Mouse (Mus musculus): ENCODE measurements around the gene Marcksl1.
A peak's percentile ranks its signal among the peaks of the same experiment; 100 is the strongest.
"Not testable (repeated sequence)": the region's sequence is repeated elsewhere in the genome, so short reads cannot be mapped to it uniquely, and the experiment has no call there.

The Marcksl1 gene

GRCm38 (mm10) chr4:129510723-129511412 lies 2.5 kb upstream of the Marcksl1 start:
- no peak for DNase-seq

- DNase-seq = no peak
Observed at GRCm38 (mm10) chr4:129511413-129512096, 1.8 kb upstream of the Marcksl1 start.

- no peak for DNase-seq
Observed at GRCm38 (mm10) chr4:129513891-129514290, 510 bp downstream of the Marcksl1 start.

GRCm38 (mm10) chr4:129514300-129514898 lies 1.0 kb downstream of the Marcksl1 start:
- DNase-seq = peak in 1 of 2 experiments; percentile 31

- DNase-seq = peak; percentile 44 to 56
Observed at GRCm38 (mm10) chr4:129516925-129517324, 3.5 kb downstream of the Marcksl1 start.

GRCm38 (mm10) chr4:129518519-129518918 lies 5.1 kb downstream of the Marcksl1 start:
- DNase-seq = no peak

- no peak for DNase-seq
Observed at GRCm38 (mm10) chr4:129525338-129525737, 12.0 kb downstream of the Marcksl1 start.

GRCm38 (mm10) chr4:129525889-129526288 lies 12.5 kb downstream of the Marcksl1 start:
- DNase-seq = no peak

- DNase-seq = not testable (repeated sequence)
Observed at GRCm38 (mm10) chr4:129528901-129529300, 15.5 kb downstream of the Marcksl1 start.

- DNase-seq = peak in 1 of 2 experiments; percentile 40
Observed at GRCm38 (mm10) chr4:129540012-129540411, 26.6 kb downstream of the Marcksl1 start.

GRCm38 (mm10) chr4:129541868-129542591 lies 28.6 kb downstream of the Marcksl1 start:
- peak in 1 of 2 experiments; percentile 19 for DNase-seq

- DNase-seq = peak; percentile 99
Observed at GRCm38 (mm10) chr4:129542592-129543141, 29.3 kb downstream of the Marcksl1 start, which contains the start of gene Hdac1. Gene Hdac1, minus strand, starts transcription at chr4:129542713.

- DNase-seq = no peak
Observed at GRCm38 (mm10) chr4:129544106-129544505, 30.7 kb downstream of the Marcksl1 start.

GRCm38 (mm10) chr4:129547631-129548030 lies 34.2 kb downstream of the Marcksl1 start:
- DNase-seq = not testable (repeated sequence)

GRCm38 (mm10) chr4:129549306-129549705 lies 35.9 kb downstream of the Marcksl1 start:
- peak in 1 of 2 experiments; percentile 48 for DNase-seq

- no peak for DNase-seq
Observed at GRCm38 (mm10) chr4:129550295-129550694, 36.9 kb downstream of the Marcksl1 start.

GRCm38 (mm10) chr4:129554512-129554911 lies 41.1 kb downstream of the Marcksl1 start:
- DNase-seq = not testable (repeated sequence)

- peak; percentile 44 to 59 for DNase-seq
Observed at GRCm38 (mm10) chr4:129555421-129555861, 42.1 kb downstream of the Marcksl1 start.

- DNase-seq = no peak
Observed at GRCm38 (mm10) chr4:129555862-129556531, 42.6 kb downstream of the Marcksl1 start.

- peak; percentile 85 to 90 for DNase-seq
Observed at GRCm38 (mm10) chr4:129556532-129557223, 43.3 kb downstream of the Marcksl1 start.

- DNase-seq = no peak
Observed at GRCm38 (mm10) chr4:129557256-129557808, 44.0 kb downstream of the Marcksl1 start.

Data from kidney, adult 8-10 months (tissue).